In the genomic region with DNA sequence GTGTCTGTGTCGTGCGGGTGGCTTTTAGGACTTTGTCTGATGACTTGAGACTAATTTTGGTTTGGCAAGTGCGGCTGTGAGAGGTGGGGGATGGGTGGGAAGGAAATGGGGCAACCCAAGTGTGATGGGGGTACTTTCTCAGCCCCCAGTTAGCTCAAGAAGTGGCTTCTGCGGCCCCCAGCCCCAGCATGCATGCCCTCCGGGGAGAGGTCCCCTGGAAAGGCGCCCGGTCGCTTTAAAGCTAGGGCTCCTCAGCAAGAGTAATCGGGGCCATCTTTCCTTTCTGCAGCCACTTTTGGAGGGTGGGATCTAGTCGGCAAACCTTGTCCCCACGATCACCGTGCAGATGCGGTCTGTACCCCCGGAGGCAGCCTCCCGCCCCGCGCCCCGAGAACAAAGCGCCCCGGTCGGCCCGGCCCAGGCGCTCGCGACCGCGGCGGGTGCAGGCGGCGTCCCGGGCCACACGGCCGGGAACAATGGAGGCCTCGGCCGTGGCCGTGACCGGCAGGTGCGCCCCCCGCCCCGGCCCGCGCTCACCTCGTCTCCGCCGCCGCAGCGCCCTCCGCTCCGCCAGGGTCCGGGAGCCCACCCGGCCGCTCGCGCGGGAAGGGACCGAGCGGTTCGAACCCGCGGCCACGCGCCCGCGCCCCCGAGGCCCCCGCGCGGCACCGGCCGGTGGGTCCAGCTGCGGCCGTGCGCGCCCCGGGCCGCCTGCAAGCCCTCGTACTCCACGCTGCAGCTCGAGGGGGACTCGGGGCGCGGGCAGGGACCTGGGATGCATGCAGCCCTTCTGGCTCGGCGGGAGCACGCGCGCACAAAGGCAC, we compare ENCODE assay signal across 7 mouse cellular contexts. TPM values are rescaled to one million over a fixed set of nuclear protein-coding genes. Genes with fewer than 3 reads are reported as not detected.
DNase-seq lines count a peak whose midpoint lies in the region; ATAC-seq and TF ChIP-seq lines count a peak whose summit lies in the region.

No protein-coding gene starts in this region.

- H3K4me3 ChIP-seq in forebrain, embryonic 12.5 days (replicated peaks) = peak overlapping the region; percentile 83
- peak overlapping the region; percentile 75 for H3K4me3 ChIP-seq in kidney, postnatal 0 days (replicated peaks; ENCODE audit: low read depth, low read length)
- peak overlapping the region; percentile 88 for H3K4me3 ChIP-seq in midbrain, embryonic 14.5 days (replicated peaks; ENCODE audit: low read depth, low read length)

- no peaks in the 10 kb centered on the region for H3K9me3 ChIP-seq in forebrain, embryonic 12.5 days
- H3K9me3 ChIP-seq in kidney, postnatal 0 days (replicated peaks; ENCODE audit: low read length) = no peaks in the 10 kb centered on the region
- H3K9me3 ChIP-seq in midbrain, embryonic 14.5 days (ENCODE audit: control insufficient read depth, low read length) = no peaks in the 10 kb centered on the region

- H3K9ac ChIP-seq in forebrain, embryonic 12.5 days = peak overlapping the region; percentile 99
- H3K9ac ChIP-seq in kidney, postnatal 0 days (ENCODE audit: low read depth, low read length) = peak overlapping the region; percentile 96
- H3K9ac ChIP-seq in midbrain, embryonic 14.5 days (replicated peaks; ENCODE audit: low read length) = peak overlapping the region; percentile 99

- H3K27me3 ChIP-seq in forebrain, embryonic 12.5 days = peaks cover 11% of the 10 kb centered on the region; the same call in 1 of the 2 replicates
- H3K27me3 ChIP-seq in kidney, postnatal 0 days (ENCODE audit: insufficient read depth, low read length) = no peaks in the 10 kb centered on the region
- no peaks in the 10 kb centered on the region for H3K27me3 ChIP-seq in midbrain, embryonic 14.5 days (ENCODE audit: control insufficient read depth, insufficient read depth, low read length)

- intact Hi-C loops in left cerebral cortex, postnatal 4 days (cut with DNase I) = loop anchor here (10.0 kb wide), 1 partner anchor 169 kb away; the partner anchor contains the start of gene 2210011C24Rik

- H3K4me2 ChIP-seq in forebrain, embryonic 12.5 days = peak overlapping the region; percentile 85
- H3K4me2 ChIP-seq in kidney, postnatal 0 days (ENCODE audit: low read length) = peak overlapping the region; percentile 90
- H3K4me2 ChIP-seq in midbrain, embryonic 14.5 days (ENCODE audit: low read length) = peak overlapping the region; percentile 86

- H3K27ac ChIP-seq in forebrain, embryonic 12.5 days = peak overlapping the region; percentile 93
- H3K27ac ChIP-seq in kidney, postnatal 0 days = peak overlapping the region; percentile 86
- H3K27ac ChIP-seq in midbrain, embryonic 14.5 days (replicated peaks; ENCODE audit: low read depth, low read length) = peak overlapping the region; percentile 97

- peaks cover 60% of the 10 kb centered on the region for H3K4me1 ChIP-seq in forebrain, embryonic 12.5 days
- H3K4me1 ChIP-seq in kidney, postnatal 0 days (replicated peaks; ENCODE audit: insufficient read depth, low read length) = peaks cover 34% of the 10 kb centered on the region
- H3K4me1 ChIP-seq in midbrain, embryonic 14.5 days (ENCODE audit: control insufficient read depth, insufficient read depth, low read length) = peaks cover 60% of the 10 kb centered on the region

- TF ChIP-seq CTCF in brain, embryonic 14.5 days (IDR thresholded peaks at IDR 0.05; ENCODE audit: borderline replicate concordance, extremely low read depth, insufficient read depth, insufficient read length) = no peak
- no peak for TF ChIP-seq CTCF in kidney, postnatal 0 days (IDR thresholded peaks at IDR 0.05; ENCODE audit: low read depth)

- WGBS in forebrain, embryonic 12.5 days = under 1% methylated on average over 83 of the region's 87 CpGs
- 1% methylated on average over 63 of the region's 87 CpGs for WGBS in kidney, postnatal 0 days
- WGBS in midbrain, embryonic 14.5 days = under 1% methylated on average over 72 of the region's 87 CpGs

- peak; percentile 66 for DNase-seq in left cerebral cortex, postnatal 4 days
- no peak for DNase-seq in left cerebral cortex, adult 18-20 months (ENCODE audit: low spot score in 2 of 2)
- DNase-seq in brain, embryonic 14.5 days (ENCODE audit: low read depth) = peak; percentile 69
- DNase-seq in kidney, postnatal 0 days (ENCODE audit: low spot score) = peak; percentile 44
- peak; percentile 83 for DNase-seq in midbrain, embryonic 14.5 days
- no peak for DNase-seq in frontal cortex, adult 2 months (ENCODE audit: extremely low spot score in 1 of 2, low spot score in 1 of 2)

- TF ChIP-seq POLR2A in brain, embryonic 14.5 days (IDR thresholded peaks at IDR 0.05; ENCODE audit: borderline replicate concordance, extremely low read depth, insufficient read depth, insufficient read length, poor library complexity, severe bottlenecking) = peak; percentile 45

- peaks cover 6% of the 10 kb centered on the region for H3K36me3 ChIP-seq in forebrain, embryonic 12.5 days (replicated peaks)
- H3K36me3 ChIP-seq in kidney, postnatal 0 days (ENCODE audit: insufficient read depth, low read length) = no peaks in the 10 kb centered on the region
- H3K36me3 ChIP-seq in midbrain, embryonic 14.5 days (ENCODE audit: control insufficient read depth, insufficient read depth, low read length) = 0 out of 2 replicates have a peak, but pooled peaks cover 2% of the 10 kb centered on the region

- ATAC-seq in forebrain, embryonic 12.5 days (ENCODE audit: low FRiP score) = peak; percentile 42
- ATAC-seq in kidney, postnatal 0 days (replicated peaks; ENCODE audit: low FRiP score, low read depth) = peak; percentile 14; the same call in 1 of the 2 replicates
- peak; percentile 51 for ATAC-seq in midbrain, embryonic 14.5 days (ENCODE audit: low FRiP score, low TSS enrichment)

RNA-seq across cellular contexts. Expression of gene Nanos3, which starts 1.5 kb away (rescaled TPM):
- total RNA-seq in left cerebral cortex, postnatal 4 days (2021) = 10 to 100 TPM in 1 of 2 experiments, 1 to 10 TPM in 1; 8.1 to 11.4 TPM
- total RNA-seq in left cerebral cortex, adult 18-20 months (2021) = 1 to 10 TPM in 1 of 2 experiments, under 1 TPM in 1; 0.70 to 2.0 TPM
- polyA plus RNA-seq in brain, embryonic 14.5 days (2012; rRNA removed) = 5.3 and 7.5 TPM in 2 replicates
- 5.9 and 6.0 TPM in 2 replicates for polyA plus RNA-seq in forebrain, embryonic 12.5 days (2016; fragmentation: Nextera tagmentation; extraction: Ambion mirVana)
- polyA plus RNA-seq in kidney, postnatal 0 days (2015; fragmentation: Nextera tagmentation; extraction: Ambion mirVana) = 8.6 and 9.6 TPM in 2 replicates
- 9.4 and 11.7 TPM in 2 replicates for polyA plus RNA-seq in midbrain, embryonic 14.5 days (2014; fragmentation: Nextera tagmentation; extraction: Ambion mirVana)
- 2.1 and 2.6 TPM in 2 replicates for polyA plus RNA-seq in frontal cortex, adult 2 months (2012; rRNA removed)

RNA-seq across cellular contexts. Expression of gene 4930432K21Rik, which starts 35.6 kb away (rescaled TPM):
- total RNA-seq in left cerebral cortex, postnatal 4 days (2021) = 1 to 10 TPM; 1.7 to 2.1 TPM
- 1 to 10 TPM; 2.0 to 3.1 TPM for total RNA-seq in left cerebral cortex, adult 18-20 months (2021)
- polyA plus RNA-seq in brain, embryonic 14.5 days (2012; rRNA removed) = 2.1 and 2.7 TPM in 2 replicates
- 2.1 and 2.3 TPM in 2 replicates for polyA plus RNA-seq in forebrain, embryonic 12.5 days (2016; fragmentation: Nextera tagmentation; extraction: Ambion mirVana)
- polyA plus RNA-seq in kidney, postnatal 0 days (2015; fragmentation: Nextera tagmentation; extraction: Ambion mirVana) = 1.3 and 1.6 TPM in 2 replicates
- 1.8 and 1.9 TPM in 2 replicates for polyA plus RNA-seq in midbrain, embryonic 14.5 days (2014; fragmentation: Nextera tagmentation; extraction: Ambion mirVana)
- 2.6 and 2.9 TPM in 2 replicates for polyA plus RNA-seq in frontal cortex, adult 2 months (2012; rRNA removed)

RNA-seq across cellular contexts. Expression of gene Cc2d1a, which starts 35.7 kb away (rescaled TPM):
- 10 to 100 TPM; 74.9 to 80.8 TPM for total RNA-seq in left cerebral cortex, postnatal 4 days (2021)
- 10 to 100 TPM; 47.1 to 55.6 TPM for total RNA-seq in left cerebral cortex, adult 18-20 months (2021)
- 44.9 and 47.9 TPM in 2 replicates for polyA plus RNA-seq in brain, embryonic 14.5 days (2012; rRNA removed)
- polyA plus RNA-seq in forebrain, embryonic 12.5 days (2016; fragmentation: Nextera tagmentation; extraction: Ambion mirVana) = 17.7 and 20.4 TPM in 2 replicates
- 17.2 and 19.1 TPM in 2 replicates for polyA plus RNA-seq in kidney, postnatal 0 days (2015; fragmentation: Nextera tagmentation; extraction: Ambion mirVana)
- polyA plus RNA-seq in midbrain, embryonic 14.5 days (2014; fragmentation: Nextera tagmentation; extraction: Ambion mirVana) = 28.9 and 33.1 TPM in 2 replicates
- polyA plus RNA-seq in frontal cortex, adult 2 months (2012; rRNA removed) = 38.4 and 40.2 TPM in 2 replicates

RNA-seq across cellular contexts. Expression of gene Zswim4, which starts 53.4 kb away (rescaled TPM):
- total RNA-seq in left cerebral cortex, postnatal 4 days (2021) = 10 to 100 TPM; 22.9 to 23.3 TPM
- 10 to 100 TPM; 16.8 to 19.1 TPM for total RNA-seq in left cerebral cortex, adult 18-20 months (2021)
- polyA plus RNA-seq in brain, embryonic 14.5 days (2012; rRNA removed) = 63.1 and 67.1 TPM in 2 replicates
- polyA plus RNA-seq in forebrain, embryonic 12.5 days (2016; fragmentation: Nextera tagmentation; extraction: Ambion mirVana) = 47.7 and 53.4 TPM in 2 replicates
- 10.5 and 11.0 TPM in 2 replicates for polyA plus RNA-seq in kidney, postnatal 0 days (2015; fragmentation: Nextera tagmentation; extraction: Ambion mirVana)
- 28.7 and 35.6 TPM in 2 replicates for polyA plus RNA-seq in midbrain, embryonic 14.5 days (2014; fragmentation: Nextera tagmentation; extraction: Ambion mirVana)
- polyA plus RNA-seq in frontal cortex, adult 2 months (2012; rRNA removed) = 13.7 TPM in 2 replicates

RNA-seq across cellular contexts. Expression of gene Podnl1, which starts 57.7 kb away (rescaled TPM):
- not detected for total RNA-seq in left cerebral cortex, postnatal 4 days (2021)
- not detected for total RNA-seq in left cerebral cortex, adult 18-20 months (2021)
- polyA plus RNA-seq in brain, embryonic 14.5 days (2012; rRNA removed) = 0.10 and 0.31 TPM in 2 replicates
- polyA plus RNA-seq in forebrain, embryonic 12.5 days (2016; fragmentation: Nextera tagmentation; extraction: Ambion mirVana) = 0.32 and 0.36 TPM in 2 replicates
- 0.05 and 0.14 TPM in 2 replicates for polyA plus RNA-seq in kidney, postnatal 0 days (2015; fragmentation: Nextera tagmentation; extraction: Ambion mirVana)
- 0.63 and 0.68 TPM in 2 replicates for polyA plus RNA-seq in midbrain, embryonic 14.5 days (2014; fragmentation: Nextera tagmentation; extraction: Ambion mirVana)
- polyA plus RNA-seq in frontal cortex, adult 2 months (2012; rRNA removed) = 0.04 and 0.08 TPM in 2 replicates

Comparison
In these comparisons a context has a peak if more than half of its experiments do, and no peak if none do; other contexts are left out.
1. DNase-seq: peak in left cerebral cortex, postnatal 4 days (single experiment), brain, embryonic 14.5 days (single experiment), kidney, postnatal 0 days (single experiment) and midbrain, embryonic 14.5 days (single experiment); none in left cerebral cortex, adult 18-20 months (0 of 2) and frontal cortex, adult 2 months (0 of 2).
2. Peak in every context shown above with its lines, with median percentiles within 50 percentile points of each other: ATAC-seq, H3K27ac ChIP-seq, H3K4me2 ChIP-seq, H3K4me3 ChIP-seq and H3K9ac ChIP-seq.